Mouse (Mus musculus) hindbrain, embryonic 12.5 days (tissue): ENCODE results near the gene Olfr191. TPM values are rescaled to one million over a fixed set of nuclear protein-coding genes. Genes with fewer than 3 reads are reported as not detected.
"Not testable (repeated sequence)": the region's sequence is repeated elsewhere in the genome, so short reads cannot be mapped to it uniquely, and the experiment has no call there.

Source experiments
- ATAC-seq: fragments of 200-750 bp; cut with Nextera tagmentation; 2 replicates; pipeline ENCODE4 v1.8.0; 2017; ENCODE audit warnings: moderate TSS enrichment; ENCODE audit not compliant: low FRiP score
- H3K27ac ChIP-seq: fragments of 300-500 bp; sonication (generic); 2 replicates; pipeline ENCODE4 v1.5.1; 2016; ENCODE audit warnings: mild to moderate bottlenecking
- H3K27me3 ChIP-seq: fragments of 300-500 bp; sonication (generic); 2 replicates; pipeline ENCODE4 v1.6.1; 2016; ENCODE audit warnings: mild to moderate bottlenecking
- H3K36me3 ChIP-seq: fragments of 300-500 bp; sonication (generic); 2 replicates; pipeline ENCODE4 v1.6.1; 2016; ENCODE audit warnings: mild to moderate bottlenecking
- H3K4me1 ChIP-seq: fragments of 300-500 bp; sonication (generic); 2 replicates; pipeline ENCODE4 v1.6.1; 2016
- H3K4me2 ChIP-seq: fragments of 300-500 bp; sonication (generic); replicated peaks from 2 replicates; pipeline ENCODE4 v1.6.1; 2016; ENCODE audit warnings: mild to moderate bottlenecking
- H3K4me3 ChIP-seq: fragments of 300-500 bp; sonication (generic); 2 replicates; pipeline ENCODE4 v1.5.1; 2016; ENCODE audit warnings: mild to moderate bottlenecking
- H3K9ac ChIP-seq: fragments of 300-500 bp; sonication (generic); 2 replicates; pipeline ENCODE4 v1.6.1; 2016; ENCODE audit warnings: mild to moderate bottlenecking, moderate library complexity
- H3K9me3 ChIP-seq: fragments of 300-500 bp; sonication (generic); replicated peaks from 2 replicates; pipeline ENCODE4 v1.6.1; 2016; ENCODE audit warnings: mild to moderate bottlenecking
- WGBS: fragments of 180-500 bp; shearing (Covaris S2); methylation state at CpG from one replicate; pipeline ENCODE4 v1.1.7; 2016; 5-methylcytosine and 5-hydroxymethylcytosine counted together
- polyA plus RNA-seq: library from polyadenylated mRNA; unstranded; fragments of >200 nt; fragmentation: Nextera tagmentation; extraction: Ambion mirVana; gene quantifications from 2 replicates; pipeline ENCODE4 v1.2.1, GENCODE M21; 2016

Olfr191 gene
- polyA plus RNA-seq, result not detected in 2 replicates

DNA sequence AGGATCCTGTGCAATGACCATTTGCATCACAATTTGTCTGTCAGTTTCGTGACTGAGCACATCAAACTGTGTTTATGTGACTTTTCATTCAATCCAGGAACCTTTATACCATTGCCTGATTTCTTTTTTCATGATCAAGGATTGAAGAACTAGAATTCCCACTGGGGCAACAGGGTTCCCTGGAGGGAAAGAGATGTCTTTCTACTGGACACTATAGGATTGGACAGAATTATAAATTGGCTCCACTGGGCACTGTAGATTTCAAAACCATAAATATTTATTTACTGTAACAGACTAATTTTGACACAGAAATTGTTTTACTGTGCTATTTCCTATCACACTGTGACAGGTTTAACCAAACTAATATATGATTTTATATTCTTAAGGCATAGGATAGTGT lies at the start of gene Olfr191:
Gene Olfr191, minus strand, starts transcription at position 101 of the 400 bp plus-strand sequence.
- H3K9ac ChIP-seq, H3K4me3 ChIP-seq, H3K27ac ChIP-seq, H3K36me3 ChIP-seq, ATAC-seq, H3K9me3 ChIP-seq, H3K4me1 ChIP-seq, H3K27me3 ChIP-seq, H3K4me2 ChIP-seq: not testable (repeated sequence)
- WGBS, result 33% methylated on average over 1 of the region's 1 CpGs

DNA sequence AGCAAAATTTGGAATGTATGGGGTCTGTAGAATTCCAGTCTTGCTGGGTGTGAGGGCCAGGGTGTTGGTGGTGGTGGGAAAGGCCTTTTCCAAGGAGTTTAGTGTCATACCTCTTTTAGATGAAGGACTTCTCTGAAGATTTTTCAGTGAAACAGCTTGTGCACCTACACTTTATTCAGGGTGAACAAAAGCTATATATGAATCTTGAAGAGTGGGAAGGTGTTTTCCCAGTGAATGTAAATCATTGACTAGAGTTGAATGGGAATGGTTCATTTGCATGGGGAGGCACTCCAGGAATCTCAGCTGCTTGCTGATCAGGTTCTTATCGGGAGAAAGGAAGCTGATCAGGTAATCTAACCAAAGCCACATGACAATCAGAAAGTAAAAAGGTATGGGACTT lies 41.1 kb upstream of the Olfr191 start:
- H3K27me3 ChIP-seq, result no peaks in the 10 kb centered on the region
- no peaks in the 10 kb centered on the region for H3K4me1 ChIP-seq
- H3K9ac ChIP-seq, result no peak overlapping the region
- H3K4me3 ChIP-seq, result no peak overlapping the region
- H3K27ac ChIP-seq, result no peak overlapping the region
- H3K9me3 ChIP-seq, result no peaks in the 10 kb centered on the region
- 86% methylated on average over 1 of the region's 1 CpGs for WGBS
- H3K36me3 ChIP-seq, result no peaks in the 10 kb centered on the region
- H3K4me2 ChIP-seq, result no peak overlapping the region
- no peak for ATAC-seq

DNA sequence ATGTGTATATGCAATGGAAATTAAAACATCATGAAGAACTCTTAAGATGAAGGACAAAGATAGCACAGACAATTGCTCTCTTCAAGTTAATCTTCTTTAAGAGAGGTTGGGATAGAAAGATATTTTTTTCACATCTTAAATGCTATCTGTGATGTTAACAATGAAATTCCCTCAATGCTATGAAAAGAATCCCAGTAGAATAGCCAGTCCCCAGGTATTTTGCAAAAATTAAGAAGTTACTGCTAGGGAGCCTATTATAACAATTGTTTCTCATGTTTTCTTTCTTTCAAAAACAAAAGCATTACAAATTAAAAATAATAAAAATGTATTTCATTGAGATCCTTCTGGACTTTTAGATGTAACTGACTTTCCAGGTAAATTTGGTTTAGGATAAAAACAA lies 31.3 kb upstream of the Olfr191 start, which contains the start of gene Olfr194:
Gene Olfr194, minus strand, starts transcription at position 101 of the 400 bp plus-strand sequence.
- Histone ChIP-seq H3K27ac (no peak within 1 kb of the TSS), H3K4me3 (no peak within 1 kb of the TSS), H3K27me3 (no peaks in the 10 kb centered on the region), H3K4me2 (no peak within 1 kb of the TSS), H3K9me3 (no peaks in the 10 kb centered on the region), H3K36me3 (no peaks in the 10 kb centered on the region), H3K9ac (no peak within 1 kb of the TSS), H3K4me1 (no peaks in the 10 kb centered on the region)
- ATAC-seq, result no peak

DNA sequence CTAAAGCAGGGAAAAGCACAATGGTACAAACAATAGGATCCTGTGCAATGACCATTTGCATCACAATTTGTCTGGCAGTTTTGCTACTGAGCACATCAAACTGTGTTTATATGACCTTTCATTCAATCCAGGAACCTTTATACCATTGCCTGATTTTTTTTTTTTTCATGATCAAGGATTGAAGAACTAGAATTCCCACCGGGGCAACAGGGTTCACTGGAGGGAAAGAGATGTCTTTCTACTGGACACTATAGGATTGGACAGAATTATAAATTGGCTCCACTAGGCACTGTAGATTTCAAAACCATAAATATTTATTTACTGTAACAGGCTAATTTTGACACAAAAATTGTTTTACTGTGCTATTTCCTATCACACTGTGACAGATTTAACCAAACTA lies 22.2 kb upstream of the Olfr191 start, which contains the start of gene Olfr193:
Gene Olfr193, minus strand, starts transcription at position 101 of the 400 bp plus-strand sequence.
- Histone ChIP-seq H3K36me3 (no peaks in the 10 kb centered on the region), H3K27ac (no peak within 1 kb of the TSS), H3K4me3 (no peak within 1 kb of the TSS), H3K9ac (no peak within 1 kb of the TSS), H3K27me3 (no peaks in the 10 kb centered on the region), H3K4me2 (no peak within 1 kb of the TSS), H3K4me1 (no peaks in the 10 kb centered on the region), H3K9me3 (no peaks in the 10 kb centered on the region)
- 61% methylated on average over 1 of the region's 1 CpGs for WGBS
- ATAC-seq, result no peak

DNA sequence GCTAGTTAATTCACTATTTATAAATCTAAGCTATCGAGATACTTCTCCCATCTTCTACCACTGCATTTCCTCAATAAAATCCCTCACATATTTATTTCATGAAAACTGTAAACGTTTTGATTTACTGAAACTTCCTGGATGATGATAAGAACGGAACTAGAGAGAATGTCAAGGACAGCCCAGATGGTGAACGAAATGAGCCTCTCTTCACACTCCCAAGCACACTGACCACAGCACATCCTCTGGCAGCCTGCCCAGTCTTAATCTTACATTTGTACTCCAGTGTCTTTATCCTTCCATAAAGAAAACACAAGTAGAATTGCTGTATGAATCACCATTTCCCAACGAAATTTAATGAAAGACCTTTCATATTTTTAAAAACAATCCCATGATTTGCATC lies 18.9 kb upstream of the Olfr191 start:
- H3K4me2 ChIP-seq, ATAC-seq, H3K4me1 ChIP-seq, H3K9ac ChIP-seq, H3K9me3 ChIP-seq, H3K36me3 ChIP-seq, H3K27me3 ChIP-seq, H3K27ac ChIP-seq, H3K4me3 ChIP-seq: not testable (repeated sequence)
- WGBS, result 75% methylated on average over 5 of the region's 5 CpGs

DNA sequence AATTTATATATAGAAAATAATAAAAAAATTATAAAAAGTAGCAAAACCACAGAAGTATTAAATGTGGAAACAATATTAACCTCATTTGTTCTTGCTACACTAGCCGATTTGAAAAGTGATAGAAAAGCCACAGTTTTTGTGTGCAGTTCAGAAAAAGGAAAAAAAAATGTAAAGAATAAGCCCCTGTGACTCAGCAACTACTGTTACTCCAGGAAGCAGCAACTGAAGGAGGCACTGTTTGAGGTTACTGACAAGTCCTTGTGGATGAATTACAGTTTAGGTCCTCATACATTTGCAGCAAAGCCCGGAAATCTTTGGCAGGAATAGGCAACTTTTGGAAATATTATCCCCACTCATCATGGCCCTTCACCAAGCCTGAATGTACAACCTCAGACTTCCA lies 15.7 kb upstream of the Olfr191 start:
- no peaks in the 10 kb centered on the region for H3K27me3 ChIP-seq
- no peak for ATAC-seq
- no peak overlapping the region for H3K4me3 ChIP-seq
- no peak overlapping the region for H3K9ac ChIP-seq
- no peak overlapping the region for H3K27ac ChIP-seq
- no peaks in the 10 kb centered on the region for H3K9me3 ChIP-seq
- WGBS, result 77% methylated on average over 2 of the region's 2 CpGs
- no peaks in the 10 kb centered on the region for H3K4me1 ChIP-seq
- no peaks in the 10 kb centered on the region for H3K36me3 ChIP-seq
- no peak overlapping the region for H3K4me2 ChIP-seq

DNA sequence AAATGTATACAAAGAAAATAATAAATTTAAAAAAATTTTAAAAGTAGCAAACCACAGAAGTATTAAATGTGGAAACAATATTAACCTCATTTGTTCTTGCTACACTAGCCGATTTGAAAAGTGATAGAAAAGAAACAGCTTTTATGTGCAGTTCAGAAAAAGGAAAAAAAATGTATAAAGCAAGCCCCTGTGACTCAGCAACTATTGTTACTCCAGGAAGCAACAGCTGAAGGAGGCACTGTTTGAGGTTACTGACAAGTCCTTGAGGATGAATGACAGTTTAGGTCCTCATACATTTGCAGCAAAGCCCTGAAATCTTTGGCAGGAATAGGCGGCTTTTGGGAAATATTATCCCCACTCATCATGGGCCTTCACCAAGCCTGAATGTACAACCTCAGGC lies 8.5 kb downstream of the Olfr191 start:
- not testable (repeated sequence) for ATAC-seq, H3K4me2 ChIP-seq, H3K9me3 ChIP-seq, H3K27me3 ChIP-seq, H3K4me3 ChIP-seq, H3K4me1 ChIP-seq, H3K27ac ChIP-seq, H3K36me3 ChIP-seq, H3K9ac ChIP-seq
- 89% methylated on average over 2 of the region's 2 CpGs for WGBS

DNA sequence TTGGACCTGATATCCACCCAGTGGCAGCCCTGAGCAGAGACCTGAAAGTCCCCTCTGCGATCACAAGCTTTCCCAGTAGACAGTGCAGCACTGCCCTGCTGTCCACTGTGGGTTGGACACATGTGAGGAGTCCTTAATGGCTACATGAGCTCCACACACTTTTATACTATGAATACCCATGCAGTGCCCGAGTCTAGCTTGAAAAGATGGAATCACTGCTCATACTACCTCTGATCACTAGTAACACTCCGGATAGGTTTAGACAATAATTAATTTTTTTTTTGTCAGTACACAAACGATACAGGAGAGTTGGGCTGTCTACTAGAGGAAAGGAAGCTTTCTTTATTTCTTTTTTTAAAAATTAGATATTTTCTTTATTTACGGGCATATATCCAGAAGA lies 11.7 kb downstream of the Olfr191 start, which contains the start of gene Olfr190:
Gene Olfr190, minus strand, starts transcription at position 101 of the 400 bp plus-strand sequence.
- Histone ChIP-seq H3K36me3 (no peaks in the 10 kb centered on the region), H3K4me2 (no peak within 1 kb of the TSS), H3K27ac (no peak within 1 kb of the TSS), H3K27me3 (no peaks in the 10 kb centered on the region), H3K9ac (no peak within 1 kb of the TSS), H3K9me3 (no peaks in the 10 kb centered on the region), H3K4me3 (no peak within 1 kb of the TSS), H3K4me1 (no peaks in the 10 kb centered on the region)
- WGBS, result 88% methylated on average over 5 of the region's 5 CpGs
- no peak for ATAC-seq

DNA sequence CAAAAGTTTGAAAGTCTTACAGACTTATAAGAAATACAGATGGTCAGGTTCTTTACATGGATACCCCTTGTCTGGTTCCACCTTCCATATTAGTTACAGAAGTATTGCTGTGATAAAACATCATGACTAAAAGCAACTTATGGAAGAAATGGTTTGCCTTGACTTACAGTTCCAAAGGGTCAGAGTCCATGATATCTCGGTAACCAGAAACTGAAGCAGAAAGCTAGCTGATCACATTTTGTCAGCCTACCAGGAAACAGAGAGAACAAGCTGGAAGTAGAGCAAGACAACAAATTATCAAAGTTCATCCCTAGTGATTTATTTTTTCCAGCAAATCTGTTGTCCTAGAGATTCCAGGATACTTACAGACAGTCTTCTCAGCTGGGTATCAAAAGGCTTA lies 16.1 kb downstream of the Olfr191 start:
- Histone ChIP-seq H3K27me3 (no peaks in the 10 kb centered on the region), H3K4me3 (no peak overlapping the region), H3K36me3 (no peaks in the 10 kb centered on the region), H3K9me3 (no peaks in the 10 kb centered on the region), H3K27ac (no peak overlapping the region), H3K4me2 (no peak overlapping the region), H3K9ac (no peak overlapping the region), H3K4me1 (no peaks in the 10 kb centered on the region)
- no peak for ATAC-seq
- 92% methylated on average over 1 of the region's 1 CpGs for WGBS

DNA sequence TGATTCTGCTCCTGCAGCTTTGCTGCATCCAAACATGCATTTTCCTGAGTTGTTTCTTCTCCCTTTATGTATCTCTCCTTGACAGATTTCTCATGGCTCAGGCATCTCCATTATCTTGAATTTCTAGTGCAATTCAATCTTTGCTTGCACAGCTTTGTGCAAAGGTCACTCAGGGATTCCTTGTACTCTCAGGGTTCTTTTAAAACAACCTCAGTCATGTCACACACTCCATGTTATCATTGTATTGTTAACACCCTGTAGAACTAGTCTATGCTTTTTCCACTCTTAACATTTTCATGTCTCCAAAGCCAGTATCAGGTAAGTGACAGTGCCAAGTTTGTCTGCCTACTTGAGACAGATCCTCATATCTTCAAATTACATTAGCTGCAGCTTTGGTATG lies 17.9 kb downstream of the Olfr191 start:
- no peaks in the 10 kb centered on the region for H3K9me3 ChIP-seq
- ATAC-seq, result no peak
- no peak overlapping the region for H3K9ac ChIP-seq
- no peak overlapping the region for H3K27ac ChIP-seq
- H3K4me1 ChIP-seq, result no peaks in the 10 kb centered on the region
- H3K4me3 ChIP-seq, result no peak overlapping the region
- no peaks in the 10 kb centered on the region for H3K36me3 ChIP-seq
- H3K4me2 ChIP-seq, result no peak overlapping the region
- no peaks in the 10 kb centered on the region for H3K27me3 ChIP-seq

DNA sequence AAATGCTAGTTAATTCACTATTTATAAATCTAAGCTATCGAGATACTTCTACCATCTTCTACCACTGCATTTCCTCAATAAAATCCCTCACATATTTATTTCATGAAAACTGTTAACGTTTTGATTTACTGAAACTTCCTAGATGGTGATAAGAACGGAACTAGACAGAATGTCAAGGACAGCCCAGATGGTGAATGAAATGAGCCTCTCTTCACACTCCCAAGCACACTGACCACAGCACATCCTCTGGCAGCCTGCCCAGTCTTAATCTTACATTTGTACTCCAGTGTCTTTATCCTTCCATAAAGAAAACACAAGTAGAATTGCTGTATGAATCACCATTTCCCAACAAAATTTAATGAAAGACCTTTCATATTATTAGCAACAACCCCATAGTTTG lies 27.2 kb downstream of the Olfr191 start:
- H3K27ac ChIP-seq, H3K9ac ChIP-seq, H3K36me3 ChIP-seq, H3K4me2 ChIP-seq, H3K27me3 ChIP-seq, H3K4me1 ChIP-seq, H3K9me3 ChIP-seq, H3K4me3 ChIP-seq, ATAC-seq: not testable (repeated sequence)
- WGBS, result 83% methylated on average over 3 of the region's 3 CpGs

DNA sequence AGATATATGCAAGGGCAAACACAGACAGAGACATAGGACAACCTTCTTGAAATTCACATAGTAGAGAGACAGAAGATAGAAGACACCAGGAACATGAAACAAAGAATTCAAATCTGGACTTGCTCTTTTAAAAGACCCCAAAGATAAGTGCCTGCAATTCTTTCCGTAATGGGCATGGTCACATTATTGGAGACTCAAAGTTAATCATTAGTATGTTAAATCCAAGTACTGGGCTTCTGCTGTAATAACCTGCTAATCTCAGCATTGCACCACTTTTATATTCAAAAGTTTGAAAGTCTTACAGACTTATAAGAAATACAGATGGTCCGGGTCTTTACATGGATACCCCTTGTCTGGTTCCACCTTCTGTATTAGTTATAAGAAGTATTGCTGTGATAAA lies 40.3 kb downstream of the Olfr191 start:
- not testable (repeated sequence) for H3K27ac ChIP-seq, ATAC-seq, H3K36me3 ChIP-seq, H3K4me3 ChIP-seq, H3K4me2 ChIP-seq, H3K9me3 ChIP-seq, H3K4me1 ChIP-seq, H3K27me3 ChIP-seq, H3K9ac ChIP-seq
- WGBS, result 96% methylated on average over 2 of the region's 2 CpGs

DNA sequence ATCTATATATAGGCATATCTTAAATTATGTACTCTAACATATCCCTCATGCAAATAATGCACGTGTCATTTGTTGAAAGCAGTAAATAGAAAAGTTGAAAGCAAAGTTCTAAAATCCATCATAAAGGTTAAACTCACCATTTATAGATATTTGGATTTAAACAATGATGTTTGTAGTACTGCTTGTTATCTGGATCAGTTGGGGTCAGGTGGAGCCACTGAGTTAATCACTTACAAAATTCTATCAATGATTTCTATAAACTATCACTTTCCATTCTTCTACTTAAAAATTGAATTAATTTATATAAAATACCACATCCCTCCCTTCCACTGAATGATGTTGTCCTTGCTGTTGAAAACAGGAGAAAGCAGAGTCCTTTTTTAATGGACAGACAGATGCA lies 40.8 kb downstream of the Olfr191 start:
- H3K4me2 ChIP-seq, result no peak overlapping the region
- H3K4me3 ChIP-seq, result no peak overlapping the region
- H3K27me3 ChIP-seq, result no peaks in the 10 kb centered on the region
- H3K36me3 ChIP-seq, result no peaks in the 10 kb centered on the region
- H3K9me3 ChIP-seq, result no peaks in the 10 kb centered on the region
- H3K27ac ChIP-seq, result no peak overlapping the region
- no peaks in the 10 kb centered on the region for H3K4me1 ChIP-seq
- no peak for ATAC-seq
- 86% methylated on average over 1 of the region's 1 CpGs for WGBS
- no peak overlapping the region for H3K9ac ChIP-seq

DNA sequence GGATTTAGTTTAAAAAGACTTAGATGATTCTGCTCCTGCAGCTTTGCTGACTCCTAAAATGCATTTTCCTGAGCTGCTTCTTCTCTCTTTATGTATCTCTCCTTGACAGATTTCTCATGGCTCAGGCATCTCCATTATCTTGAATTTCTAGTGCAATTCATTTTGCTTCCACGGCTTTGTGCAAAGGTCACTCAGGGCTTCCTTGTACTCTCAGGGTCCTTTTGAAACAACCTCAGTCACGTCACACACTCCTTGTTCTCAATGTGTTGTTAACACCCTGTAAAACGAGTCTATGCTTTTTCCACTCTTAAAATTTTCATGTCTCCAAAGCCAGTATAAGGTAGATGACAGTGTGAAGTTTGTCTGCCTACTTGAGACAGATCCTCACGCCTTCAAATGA lies 42.0 kb downstream of the Olfr191 start:
- H3K4me1 ChIP-seq, result no peaks in the 10 kb centered on the region
- no peak overlapping the region for H3K9ac ChIP-seq
- no peak overlapping the region for H3K4me2 ChIP-seq
- H3K36me3 ChIP-seq, result no peaks in the 10 kb centered on the region
- no peak for ATAC-seq
- WGBS, result 52% methylated on average over 4 of the region's 4 CpGs
- no peaks in the 10 kb centered on the region for H3K9me3 ChIP-seq
- H3K27me3 ChIP-seq, result no peaks in the 10 kb centered on the region
- no peak overlapping the region for H3K27ac ChIP-seq
- no peak overlapping the region for H3K4me3 ChIP-seq
